Mouse (Mus musculus) hindbrain, embryonic 15.5 days (tissue): ENCODE results near the gene Rab31. TPM values are rescaled to one million over a fixed set of nuclear protein-coding genes. Genes with fewer than 3 reads are reported as not detected.

Experiments
- ATAC-seq: fragments of 200-750 bp; cut with Nextera tagmentation; 2 replicates; pipeline ENCODE4 v1.8.0; 2017; ENCODE audit warnings: low read depth, moderate number of reproducible peaks, moderate TSS enrichment; ENCODE audit not compliant: low FRiP score
- H3K27ac ChIP-seq: fragments of 300-500 bp; sonication (generic); replicated peaks from 2 replicates; pipeline ENCODE4 v1.5.1; 2015; ENCODE audit warnings: mild to moderate bottlenecking, inconsistent platforms
- H3K27me3 ChIP-seq: fragments of 300-500 bp; sonication (generic); 2 replicates; pipeline ENCODE4 v1.6.1; 2015; ENCODE audit warnings: control low read depth, inconsistent platforms
- H3K36me3 ChIP-seq: fragments of 300-500 bp; sonication (generic); 2 replicates; pipeline ENCODE4 v1.6.1; 2015; ENCODE audit warnings: control low read depth, inconsistent platforms
- H3K4me1 ChIP-seq: fragments of 300-500 bp; sonication (generic); replicated peaks from 2 replicates; pipeline ENCODE4 v1.6.1; 2015; ENCODE audit warnings: control low read depth, inconsistent platforms
- H3K4me2 ChIP-seq: fragments of 300-500 bp; sonication (generic); 2 replicates; pipeline ENCODE4 v1.6.1; 2015; ENCODE audit warnings: moderate library complexity, mild to moderate bottlenecking, inconsistent platforms
- H3K4me3 ChIP-seq: fragments of 300-500 bp; sonication (generic); 2 replicates; pipeline ENCODE4 v1.5.1; 2015; ENCODE audit warnings: mild to moderate bottlenecking, inconsistent platforms
- H3K9ac ChIP-seq: fragments of 300-500 bp; sonication (generic); 2 replicates; pipeline ENCODE4 v1.6.1; 2015; ENCODE audit warnings: inconsistent platforms
- H3K9me3 ChIP-seq: fragments of 300-500 bp; sonication (generic); 2 replicates; pipeline ENCODE4 v1.6.1; 2016; ENCODE audit warnings: control low read depth, inconsistent platforms
- WGBS: fragments of 180-500 bp; shearing (Covaris S2); methylation state at CpG from one replicate; pipeline ENCODE4 v1.1.7; 2015; 5-methylcytosine and 5-hydroxymethylcytosine counted together
- polyA plus RNA-seq: library from polyadenylated mRNA; unstranded; fragments of >200 nt; fragmentation: Nextera tagmentation; extraction: Ambion mirVana; gene quantifications from 2 replicates; pipeline ENCODE4 v1.2.1, GENCODE M21; 2015

Rab31 gene
- polyA plus RNA-seq, 1 experiment from 2014 or later, result 72.8 TPM

GRCm38 (mm10) chr17:65712861-65713535 lies 59.6 kb downstream of the Rab31 start:
- H3K27me3 ChIP-seq, result no peaks in the 10 kb centered on the region
- WGBS, result 87% methylated on average over 13 of the region's 13 CpGs

GRCm38 (mm10) chr17:65711779-65712178 lies 60.8 kb downstream of the Rab31 start:
- no peak for ATAC-seq
- H3K9me3 ChIP-seq, result peaks cover 9% of the 10 kb centered on the region; the same call in 1 of the 2 replicates
- no peaks in the 10 kb centered on the region for H3K4me1 ChIP-seq
- no peak overlapping the region for H3K9ac ChIP-seq
- no peak overlapping the region for H3K27ac ChIP-seq
- no peak overlapping the region for H3K4me2 ChIP-seq
- no peaks in the 10 kb centered on the region for H3K27me3 ChIP-seq
- peaks cover 24% of the 10 kb centered on the region for H3K36me3 ChIP-seq
- over 99% methylated on average over 5 of the region's 5 CpGs for WGBS
- H3K4me3 ChIP-seq, result no peak overlapping the region

More at GRCm38 (mm10) chr17:65712861-65713535, 59.6 kb downstream of the Rab31 start:
- ATAC-seq, result peak; percentile 59; the same call in 1 of the 2 replicates
- Histone ChIP-seq H3K27ac (peak overlapping the region; percentile 42; the same call in 1 of the 2 replicates), H3K4me1 (no peaks in the 10 kb centered on the region), H3K4me2 (no peak overlapping the region), H3K9me3 (peaks cover 9% of the 10 kb centered on the region; the same call in 1 of the 2 replicates), H3K36me3 (peaks cover 24% of the 10 kb centered on the region), H3K9ac (no peak overlapping the region), H3K4me3 (no peak overlapping the region)

- H3K4me2 ChIP-seq, result no peak overlapping the region
- H3K4me1 ChIP-seq, result no peaks in the 10 kb centered on the region
- ATAC-seq, result no peak
- peaks cover 9% of the 10 kb centered on the region; the same call in 1 of the 2 replicates for H3K9me3 ChIP-seq
- H3K27ac ChIP-seq, result no peak overlapping the region
- H3K4me3 ChIP-seq, result no peak overlapping the region
- 88% methylated on average over 11 of the region's 11 CpGs for WGBS
- no peaks in the 10 kb centered on the region for H3K27me3 ChIP-seq
- peaks cover 24% of the 10 kb centered on the region for H3K36me3 ChIP-seq
- H3K9ac ChIP-seq, result no peak overlapping the region
Measured at GRCm38 (mm10) chr17:65710576-65710975, 62.0 kb downstream of the Rab31 start.

- Histone ChIP-seq H3K4me1 (peaks cover 19% of the 10 kb centered on the region), H3K27me3 (no peaks in the 10 kb centered on the region), H3K27ac (no peak overlapping the region), H3K4me3 (no peak overlapping the region), H3K9ac (no peak overlapping the region), H3K9me3 (peaks cover 5% of the 10 kb centered on the region; the same call in 1 of the 2 replicates), H3K4me2 (no peak overlapping the region), H3K36me3 (peaks cover 10% of the 10 kb centered on the region)
- 82% methylated on average over 5 of the region's 5 CpGs for WGBS
- ATAC-seq, result no peak
Measured at GRCm38 (mm10) chr17:65706220-65706619, 66.3 kb downstream of the Rab31 start.

GRCm38 (mm10) chr17:65703527-65704391 lies 68.8 kb downstream of the Rab31 start:
- Histone ChIP-seq H3K9ac (no peak overlapping the region), H3K4me2 (no peak overlapping the region), H3K27me3 (no peaks in the 10 kb centered on the region), H3K36me3 (no peaks in the 10 kb centered on the region), H3K4me1 (peaks cover 33% of the 10 kb centered on the region), H3K4me3 (no peak overlapping the region), H3K27ac (no peak overlapping the region), H3K9me3 (no peaks in the 10 kb centered on the region)
- whole genome bisulfite sequencing, result 79% methylated on average over 13 of the region's 13 CpGs
- no peak for ATAC-seq

GRCm38 (mm10) chr17:65701797-65702566 lies 70.6 kb downstream of the Rab31 start:
- no peaks in the 10 kb centered on the region for H3K36me3 ChIP-seq
- peaks cover 33% of the 10 kb centered on the region for H3K4me1 ChIP-seq
- H3K4me2 ChIP-seq, result no peak overlapping the region
- no peaks in the 10 kb centered on the region for H3K27me3 ChIP-seq
- H3K27ac ChIP-seq, result peak overlapping the region; percentile 77
- WGBS, result 23% methylated on average over 13 of the region's 13 CpGs
- no peak overlapping the region for H3K9ac ChIP-seq
- peak; percentile 85 for ATAC-seq
- no peaks in the 10 kb centered on the region for H3K9me3 ChIP-seq
- no peak overlapping the region for H3K4me3 ChIP-seq

- H3K9me3 ChIP-seq, result no peaks in the 10 kb centered on the region
- 79% methylated on average over 8 of the region's 8 CpGs for WGBS
- H3K27me3 ChIP-seq, result no peaks in the 10 kb centered on the region
- H3K4me2 ChIP-seq, result no peak overlapping the region
- ATAC-seq, result no peak
- H3K36me3 ChIP-seq, result no peaks in the 10 kb centered on the region
- H3K9ac ChIP-seq, result no peak overlapping the region
- H3K4me1 ChIP-seq, result peaks cover 33% of the 10 kb centered on the region
- no peak overlapping the region for H3K4me3 ChIP-seq
- peak overlapping the region; percentile 77 for H3K27ac ChIP-seq
Measured at GRCm38 (mm10) chr17:65701356-65701755, 71.2 kb downstream of the Rab31 start.

- H3K27me3 ChIP-seq, result no peaks in the 10 kb centered on the region
- H3K4me1 ChIP-seq, result peaks cover 33% of the 10 kb centered on the region
- no peaks in the 10 kb centered on the region for H3K36me3 ChIP-seq
- no peak overlapping the region for H3K9ac ChIP-seq
- peak; percentile 19; the same call in 1 of the 2 replicates for ATAC-seq
- H3K4me2 ChIP-seq, result no peak overlapping the region
- no peaks in the 10 kb centered on the region for H3K9me3 ChIP-seq
- 32% methylated on average over 4 of the region's 4 CpGs for WGBS
- H3K4me3 ChIP-seq, result no peak overlapping the region
- H3K27ac ChIP-seq, result peak overlapping the region; percentile 77
Measured at GRCm38 (mm10) chr17:65700060-65700459, 72.5 kb downstream of the Rab31 start.

- Histone ChIP-seq H3K4me2 (no peak overlapping the region), H3K4me1 (peaks cover 30% of the 10 kb centered on the region), H3K9me3 (no peaks in the 10 kb centered on the region), H3K36me3 (no peaks in the 10 kb centered on the region), H3K27me3 (no peaks in the 10 kb centered on the region), H3K9ac (no peak overlapping the region), H3K27ac (no peak overlapping the region), H3K4me3 (no peak overlapping the region)
- ATAC-seq, result no peak
- WGBS, result 65% methylated on average over 12 of the region's 12 CpGs
Measured at GRCm38 (mm10) chr17:65697791-65698463, 74.6 kb downstream of the Rab31 start.

- Histone ChIP-seq H3K4me3 (no peak overlapping the region), H3K36me3 (no peaks in the 10 kb centered on the region), H3K4me2 (no peak overlapping the region), H3K27ac (no peak overlapping the region), H3K9ac (no peak overlapping the region), H3K27me3 (no peaks in the 10 kb centered on the region), H3K4me1 (peaks cover 21% of the 10 kb centered on the region), H3K9me3 (no peaks in the 10 kb centered on the region)
- 95% methylated on average over 13 of the region's 13 CpGs for WGBS
- ATAC-seq, result no peak
Measured at GRCm38 (mm10) chr17:65696939-65697338, 75.6 kb downstream of the Rab31 start.

- Histone ChIP-seq H3K27ac (no peak overlapping the region), H3K4me3 (no peak overlapping the region), H3K27me3 (no peaks in the 10 kb centered on the region), H3K36me3 (peaks cover 5% of the 10 kb centered on the region; the same call in 1 of the 2 replicates), H3K9ac (no peak overlapping the region), H3K4me1 (no peaks in the 10 kb centered on the region), H3K4me2 (no peak overlapping the region), H3K9me3 (no peaks in the 10 kb centered on the region)
- 85% methylated on average over 4 of the region's 4 CpGs for WGBS
- no peak for ATAC-seq
Measured at GRCm38 (mm10) chr17:65692276-65692675, 80.3 kb downstream of the Rab31 start.
